Mouse (Mus musculus): Measurements from ENCODE around the gene Phf1. TPM values are rescaled to one million over a fixed set of nuclear protein-coding genes. Genes with fewer than 3 reads are reported as not detected.
A peak's percentile ranks its signal among the peaks of the same experiment; 100 is the strongest.
"Not testable (repeated sequence)": the region's sequence is repeated elsewhere in the genome, so short reads cannot be mapped to it uniquely, and the experiment has no call there.

Gene Phf1
- polyA plus RNA-seq, 1 experiment from 2014 or later, result 6.0 TPM

DNA sequence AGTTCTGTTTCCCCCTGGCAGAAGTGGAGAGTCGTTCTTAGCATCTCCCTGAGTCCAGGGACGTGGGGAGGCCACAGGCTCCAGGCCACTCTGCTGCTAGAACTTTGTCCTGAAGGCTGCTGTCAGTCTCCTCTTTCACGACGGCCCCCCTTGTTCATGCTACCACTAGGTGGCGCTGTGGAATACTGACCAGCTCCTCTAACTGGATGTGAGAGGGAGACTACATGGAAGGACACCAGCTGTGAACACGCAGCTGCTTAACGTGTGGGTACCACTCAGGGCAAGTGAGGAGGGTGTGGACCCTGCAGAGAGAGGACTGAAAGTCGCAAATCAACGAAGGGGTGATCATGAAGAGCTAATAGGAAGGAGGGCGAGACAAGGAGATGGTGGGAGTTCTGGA is 37.3 kb upstream of the Phf1 start:
- peak; percentile 61; the same call in 1 of the 2 replicates for ATAC-seq (ENCODE audit: low FRiP score, low TSS enrichment)
- Histone ChIP-seq H3K36me3 (ENCODE audit: control insufficient read depth, insufficient read depth, low read length) (no peaks in the 10 kb centered on the region), H3K4me2 (replicated peaks; ENCODE audit: low read depth, low read length) (no peak overlapping the region), H3K4me1 (ENCODE audit: control insufficient read depth, insufficient read depth, low read length) (no peaks in the 10 kb centered on the region), H3K9me3 (ENCODE audit: control insufficient read depth, low read length) (no peaks in the 10 kb centered on the region; the same call in 1 of the 2 replicates), H3K27me3 (ENCODE audit: control insufficient read depth, insufficient read depth, low read length) (no peaks in the 10 kb centered on the region), H3K9ac (ENCODE audit: low read depth, low read length) (no peak overlapping the region), H3K27ac (ENCODE audit: low read depth, low read length) (no peak overlapping the region), H3K4me3 (ENCODE audit: low read length) (no peak overlapping the region)
- WGBS, result 14% methylated on average over 10 of the region's 10 CpGs

DNA sequence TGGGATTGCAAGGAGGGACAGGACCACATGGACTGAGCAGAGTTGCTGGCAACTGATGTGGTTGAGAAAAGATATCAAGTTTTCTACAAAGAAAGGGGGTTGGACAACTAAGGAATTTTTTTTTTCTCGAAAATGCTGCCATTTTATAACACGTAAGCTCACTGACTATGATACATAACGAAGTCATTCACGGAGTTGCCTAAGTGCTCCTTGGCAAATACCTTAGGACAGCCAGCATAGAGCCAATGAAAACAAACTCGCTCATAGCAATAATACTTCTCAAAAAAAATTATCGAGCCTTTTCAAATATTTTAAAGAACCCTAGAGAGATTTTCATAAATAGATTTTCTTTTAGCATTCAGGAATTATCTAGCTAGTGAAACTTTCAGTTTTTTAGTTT is 31.9 kb upstream of the Phf1 start:
- no peak overlapping the region for H3K4me2 ChIP-seq (replicated peaks; ENCODE audit: low read depth, low read length)
- no peak overlapping the region for H3K4me3 ChIP-seq (ENCODE audit: low read length)
- ATAC-seq (ENCODE audit: low FRiP score, low TSS enrichment), result no peak
- no peaks in the 10 kb centered on the region for H3K27me3 ChIP-seq (ENCODE audit: control insufficient read depth, insufficient read depth, low read length)
- no peak overlapping the region for H3K27ac ChIP-seq (ENCODE audit: low read depth, low read length)
- no peaks in the 10 kb centered on the region for H3K4me1 ChIP-seq (ENCODE audit: control insufficient read depth, insufficient read depth, low read length)
- no peak overlapping the region for H3K9ac ChIP-seq (ENCODE audit: low read depth, low read length)
- H3K36me3 ChIP-seq (ENCODE audit: control insufficient read depth, insufficient read depth, low read length), result no peaks in the 10 kb centered on the region
- 84% methylated on average over 6 of the region's 6 CpGs for WGBS
- H3K9me3 ChIP-seq (ENCODE audit: control insufficient read depth, low read length), result no peaks in the 10 kb centered on the region

DNA sequence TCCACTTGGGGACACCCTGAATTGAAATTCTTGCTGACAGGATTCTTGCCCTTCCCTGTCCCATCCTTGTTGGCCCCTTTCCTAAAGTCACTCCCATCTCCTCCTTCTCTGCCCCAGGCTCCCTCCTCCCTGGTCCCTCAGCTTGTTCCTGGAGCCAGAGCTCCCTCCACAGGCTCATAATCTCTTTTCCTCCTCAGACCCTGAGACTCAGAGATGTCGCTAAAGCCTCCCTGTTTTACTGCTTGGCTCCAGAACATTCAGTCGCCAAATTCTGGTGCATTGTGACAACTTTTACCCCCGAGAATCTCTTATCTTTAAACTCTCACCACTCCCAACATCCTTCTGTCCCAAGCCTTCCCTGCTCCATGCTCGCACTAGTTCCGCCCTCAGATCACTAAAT is 28.5 kb upstream of the Phf1 start:
- Histone ChIP-seq H3K36me3 (ENCODE audit: control insufficient read depth, insufficient read depth, low read length) (no peaks in the 10 kb centered on the region), H3K9ac (ENCODE audit: low read depth, low read length) (no peak overlapping the region), H3K4me2 (replicated peaks; ENCODE audit: low read depth, low read length) (no peak overlapping the region), H3K4me3 (ENCODE audit: low read length) (no peak overlapping the region), H3K27me3 (ENCODE audit: control insufficient read depth, insufficient read depth, low read length) (no peaks in the 10 kb centered on the region), H3K9me3 (ENCODE audit: control insufficient read depth, low read length) (0 out of 2 replicates have a peak, but pooled peaks cover 2% of the 10 kb centered on the region), H3K27ac (ENCODE audit: low read depth, low read length) (no peak overlapping the region), H3K4me1 (ENCODE audit: control insufficient read depth, insufficient read depth, low read length) (no peaks in the 10 kb centered on the region)
- 60% methylated on average over 5 of the region's 5 CpGs for WGBS
- no peak for ATAC-seq (ENCODE audit: low FRiP score, low TSS enrichment)

- WGBS, result 96% methylated on average over 14 of the region's 15 CpGs
- not testable (repeated sequence) for ATAC-seq (ENCODE audit: low FRiP score, low TSS enrichment); H3K9me3 ChIP-seq (ENCODE audit: control insufficient read depth, low read length); H3K9ac ChIP-seq (ENCODE audit: low read depth, low read length); H3K27ac ChIP-seq (ENCODE audit: low read depth, low read length); H3K4me1 ChIP-seq (ENCODE audit: control insufficient read depth, insufficient read depth, low read length); H3K27me3 ChIP-seq (ENCODE audit: control insufficient read depth, insufficient read depth, low read length); H3K36me3 ChIP-seq (ENCODE audit: control insufficient read depth, insufficient read depth, low read length); H3K4me3 ChIP-seq (ENCODE audit: low read length); H3K4me2 ChIP-seq (replicated peaks; ENCODE audit: low read depth, low read length)
These were observed 25.3 kb upstream of the Phf1 start for GRCm38 (mm10) chr17:26907506-26907905.

- no peak overlapping the region for H3K9ac ChIP-seq (ENCODE audit: low read depth, low read length)
- H3K4me1 ChIP-seq (ENCODE audit: control insufficient read depth, insufficient read depth, low read length), result peaks cover 4% of the 10 kb centered on the region; the same call in 1 of the 2 replicates
- no peaks in the 10 kb centered on the region for H3K36me3 ChIP-seq (ENCODE audit: control insufficient read depth, insufficient read depth, low read length)
- H3K4me2 ChIP-seq (replicated peaks; ENCODE audit: low read depth, low read length), result no peak overlapping the region
- H3K27ac ChIP-seq (ENCODE audit: low read depth, low read length), result no peak overlapping the region
- H3K27me3 ChIP-seq (ENCODE audit: control insufficient read depth, insufficient read depth, low read length), result no peaks in the 10 kb centered on the region
- ATAC-seq (ENCODE audit: low FRiP score, low TSS enrichment), result no peak
- WGBS, result 67% methylated on average over 1 of the region's 1 CpGs
- H3K4me3 ChIP-seq (ENCODE audit: low read length), result no peak overlapping the region
- H3K9me3 ChIP-seq (ENCODE audit: control insufficient read depth, low read length), result no peaks in the 10 kb centered on the region
These were observed 17.6 kb upstream of the Phf1 start for GRCm38 (mm10) chr17:26915248-26915647.

GRCm38 (mm10) chr17:26916711-26917482 is 16.0 kb upstream of the Phf1 start, which contains the start of gene Kifc5b:
TSS of gene Kifc5b (plus strand) at chr17:26917091.
- Histone ChIP-seq H3K27me3 (ENCODE audit: control insufficient read depth, insufficient read depth, low read length) (no peaks in the 10 kb centered on the region), H3K9ac (ENCODE audit: low read depth, low read length) (peak within 1 kb of the TSS; percentile 69), H3K36me3 (ENCODE audit: control insufficient read depth, insufficient read depth, low read length) (peaks cover 8% of the 10 kb centered on the region; the same call in 1 of the 2 replicates), H3K27ac (ENCODE audit: low read depth, low read length) (peak within 1 kb of the TSS; percentile 67), H3K4me3 (ENCODE audit: low read length) (peak within 1 kb of the TSS; percentile 65), H3K9me3 (ENCODE audit: control insufficient read depth, low read length) (no peaks in the 10 kb centered on the region), H3K4me2 (replicated peaks; ENCODE audit: low read depth, low read length) (peak within 1 kb of the TSS; percentile 48), H3K4me1 (ENCODE audit: control insufficient read depth, insufficient read depth, low read length) (peaks cover 4% of the 10 kb centered on the region; the same call in 1 of the 2 replicates)
- peak; percentile 99 for ATAC-seq (ENCODE audit: low FRiP score, low TSS enrichment)
- under 1% methylated on average over 71 of the region's 72 CpGs for WGBS

GRCm38 (mm10) chr17:26917560-26917959 is 15.3 kb upstream of the Phf1 start:
- H3K4me1 ChIP-seq (ENCODE audit: control insufficient read depth, insufficient read depth, low read length), result not testable (repeated sequence)
- under 1% methylated on average over 12 of the region's 12 CpGs for WGBS
- H3K27ac ChIP-seq (ENCODE audit: low read depth, low read length), result 0 out of 2 replicates have a peak overlapping the region, but pooled peaks have one; percentile 67

GRCm38 (mm10) chr17:26918343-26918742 is 14.5 kb upstream of the Phf1 start:
- no peaks in the 10 kb centered on the region for H3K9me3 ChIP-seq (ENCODE audit: control insufficient read depth, low read length)
- peaks cover 8% of the 10 kb centered on the region; the same call in 1 of the 2 replicates for H3K36me3 ChIP-seq (ENCODE audit: control insufficient read depth, insufficient read depth, low read length)
- peak overlapping the region; percentile 48 for H3K4me2 ChIP-seq (replicated peaks; ENCODE audit: low read depth, low read length)
- ATAC-seq (ENCODE audit: low FRiP score, low TSS enrichment), result no peak
- no peak overlapping the region for H3K27ac ChIP-seq (ENCODE audit: low read depth, low read length)
- peaks cover 4% of the 10 kb centered on the region; the same call in 1 of the 2 replicates for H3K4me1 ChIP-seq (ENCODE audit: control insufficient read depth, insufficient read depth, low read length)
- H3K4me3 ChIP-seq (ENCODE audit: low read length), result peak overlapping the region; percentile 65; the same call in 1 of the 2 replicates
- peak overlapping the region; percentile 42; the same call in 1 of the 2 replicates for H3K9ac ChIP-seq (ENCODE audit: low read depth, low read length)
- 78% methylated on average over 2 of the region's 2 CpGs for WGBS
- H3K27me3 ChIP-seq (ENCODE audit: control insufficient read depth, insufficient read depth, low read length), result no peaks in the 10 kb centered on the region

More at GRCm38 (mm10) chr17:26917560-26917959, 15.3 kb upstream of the Phf1 start:
- H3K27me3 ChIP-seq (ENCODE audit: control insufficient read depth, insufficient read depth, low read length); ATAC-seq (ENCODE audit: low FRiP score, low TSS enrichment); H3K36me3 ChIP-seq (ENCODE audit: control insufficient read depth, insufficient read depth, low read length); H3K9me3 ChIP-seq (ENCODE audit: control insufficient read depth, low read length): not testable (repeated sequence)
- Histone ChIP-seq H3K4me3 (ENCODE audit: low read length) (peak overlapping the region; percentile 65), H3K4me2 (replicated peaks; ENCODE audit: low read depth, low read length) (peak overlapping the region; percentile 48), H3K9ac (ENCODE audit: low read depth, low read length) (peak overlapping the region; percentile 69)

GRCm38 (mm10) chr17:26919516-26919915 is 13.3 kb upstream of the Phf1 start:
- not testable (repeated sequence) for ATAC-seq (ENCODE audit: low FRiP score, low TSS enrichment); H3K9me3 ChIP-seq (ENCODE audit: control insufficient read depth, low read length); H3K4me3 ChIP-seq (ENCODE audit: low read length)

More at GRCm38 (mm10) chr17:26919516-26919915, 13.3 kb upstream of the Phf1 start:
- not testable (repeated sequence) for H3K36me3 ChIP-seq (ENCODE audit: control insufficient read depth, insufficient read depth, low read length); H3K27ac ChIP-seq (ENCODE audit: low read depth, low read length); H3K4me1 ChIP-seq (ENCODE audit: control insufficient read depth, insufficient read depth, low read length); H3K27me3 ChIP-seq (ENCODE audit: control insufficient read depth, insufficient read depth, low read length); H3K9ac ChIP-seq (ENCODE audit: low read depth, low read length); H3K4me2 ChIP-seq (replicated peaks; ENCODE audit: low read depth, low read length)
- WGBS, result 83% methylated on average over 2 of the region's 2 CpGs
